Mouse (Mus musculus) stomach, postnatal 0 days (tissue): ENCODE data around the gene Baiap2. TPM values are rescaled to one million over a fixed set of nuclear protein-coding genes. Genes with fewer than 3 reads are reported as not detected.

ENCODE experiments used
- ATAC-seq: fragments of 200-750 bp; cut with Nextera tagmentation; 2 replicates; pipeline ENCODE4 v1.8.0; 2017; ENCODE audit not compliant: low FRiP score, low TSS enrichment
- DNase-seq: peaks from one replicate; pipeline ENCODE4 v3.0.0-alpha.2; 2016; ENCODE audit warnings: low spot score
- H3K27ac ChIP-seq: fragments of 300-500 bp; sonication (generic); replicated peaks from 2 replicates; pipeline ENCODE4 v1.5.1; 2014; ENCODE audit warnings: mild to moderate bottlenecking, control low read depth
- H3K27me3 ChIP-seq: fragments of 300-500 bp; sonication (generic); 2 replicates; pipeline ENCODE4 v1.6.1; 2014; ENCODE audit warnings: low read length; ENCODE audit not compliant: control insufficient read depth, insufficient read depth
- H3K36me3 ChIP-seq: fragments of 300-500 bp; sonication (generic); 2 replicates; pipeline ENCODE4 v1.6.1; 2014; ENCODE audit warnings: low read length, mixed read lengths; ENCODE audit not compliant: control insufficient read depth, insufficient read depth
- H3K4me1 ChIP-seq: fragments of 300-500 bp; sonication (generic); replicated peaks from 2 replicates; pipeline ENCODE4 v1.6.1; 2014; ENCODE audit warnings: antibody characterized with exemption; ENCODE audit not compliant: control insufficient read depth, insufficient read depth
- H3K4me2 ChIP-seq: fragments of 300-500 bp; sonication (generic); replicated peaks from 2 replicates; pipeline ENCODE4 v1.6.1; 2014; ENCODE audit warnings: low read depth, mild to moderate bottlenecking, control low read depth, moderate library complexity
- H3K4me3 ChIP-seq: fragments of 300-500 bp; sonication (generic); 2 replicates; pipeline ENCODE4 v1.5.1; 2014; ENCODE audit warnings: low read depth, low read length, control low read depth
- H3K9ac ChIP-seq: fragments of 300-500 bp; sonication (generic); 2 replicates; pipeline ENCODE4 v1.6.1; 2014; ENCODE audit warnings: mild to moderate bottlenecking, low read length, control low read depth, mixed read lengths
- H3K9me3 ChIP-seq: fragments of 300-500 bp; sonication (generic); 2 replicates; pipeline ENCODE4 v1.6.1; 2016; ENCODE audit warnings: low read length; ENCODE audit not compliant: control insufficient read depth
- CTCF ChIP-seq: IDR thresholded peaks from 2 replicates; pipeline ENCODE4 v1.5.1; 2016; ENCODE audit warnings: antibody characterized with exemption, low read depth, mild to moderate bottlenecking, moderate library complexity
- EP300 ChIP-seq: optimal IDR thresholded peaks from 2 replicates; pipeline ENCODE3; 2016; ENCODE audit warnings: antibody characterized with exemption
- WGBS: fragments of 180-500 bp; shearing (Covaris S2); extraction: QIAGEN DNeasy Blood & Tissue Kit; methylation state at CpG from one replicate; pipeline ENCODE4 v1.1.7; 2014; 5-methylcytosine and 5-hydroxymethylcytosine counted together
- polyA plus RNA-seq: library from polyadenylated mRNA; unstranded; fragments of >200 nt; fragmentation: Nextera tagmentation; extraction: Ambion mirVana; gene quantifications from 2 replicates; pipeline ENCODE4 v1.2.1, GENCODE M21; 2015

Baiap2 gene
- polyA plus RNA-seq, 1 experiment from 2014 or later = 35.1 TPM

DNA sequence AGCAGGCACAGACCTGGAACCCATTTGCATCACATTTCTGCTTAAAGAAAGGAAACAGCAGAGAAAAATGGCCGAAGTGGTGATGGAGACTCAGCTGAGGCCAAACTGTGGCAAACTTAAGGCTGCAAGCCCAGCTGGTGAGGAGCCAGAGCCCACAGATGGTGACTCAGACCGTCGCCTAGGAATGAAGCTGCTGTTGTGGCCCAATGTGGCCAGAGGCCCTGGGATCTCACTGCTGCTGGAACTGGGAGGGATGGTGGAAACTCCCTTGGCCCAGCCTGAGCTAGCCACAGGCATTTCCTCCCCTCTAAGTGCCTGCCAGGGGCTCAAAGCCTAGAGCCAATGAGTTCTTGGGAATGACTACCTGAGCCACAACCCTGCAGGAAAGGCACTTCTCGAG, 9.4 kb upstream of the Baiap2 start:
- no peaks in the 10 kb centered on the region for H3K9me3 ChIP-seq
- 43% methylated on average over 4 of the region's 4 CpGs for WGBS
- no peak overlapping the region for H3K27ac ChIP-seq
- DNase-seq (no peak), ATAC-seq (no peak)
- no peaks in the 10 kb centered on the region for H3K36me3 ChIP-seq
- no peak for TF ChIP-seq EP300
- TF ChIP-seq CTCF = no peak
- no peak overlapping the region for H3K9ac ChIP-seq
- peaks cover 9% of the 10 kb centered on the region for H3K4me1 ChIP-seq
- no peaks in the 10 kb centered on the region for H3K27me3 ChIP-seq
- H3K4me3 ChIP-seq = no peak overlapping the region
- no peak overlapping the region for H3K4me2 ChIP-seq

DNA sequence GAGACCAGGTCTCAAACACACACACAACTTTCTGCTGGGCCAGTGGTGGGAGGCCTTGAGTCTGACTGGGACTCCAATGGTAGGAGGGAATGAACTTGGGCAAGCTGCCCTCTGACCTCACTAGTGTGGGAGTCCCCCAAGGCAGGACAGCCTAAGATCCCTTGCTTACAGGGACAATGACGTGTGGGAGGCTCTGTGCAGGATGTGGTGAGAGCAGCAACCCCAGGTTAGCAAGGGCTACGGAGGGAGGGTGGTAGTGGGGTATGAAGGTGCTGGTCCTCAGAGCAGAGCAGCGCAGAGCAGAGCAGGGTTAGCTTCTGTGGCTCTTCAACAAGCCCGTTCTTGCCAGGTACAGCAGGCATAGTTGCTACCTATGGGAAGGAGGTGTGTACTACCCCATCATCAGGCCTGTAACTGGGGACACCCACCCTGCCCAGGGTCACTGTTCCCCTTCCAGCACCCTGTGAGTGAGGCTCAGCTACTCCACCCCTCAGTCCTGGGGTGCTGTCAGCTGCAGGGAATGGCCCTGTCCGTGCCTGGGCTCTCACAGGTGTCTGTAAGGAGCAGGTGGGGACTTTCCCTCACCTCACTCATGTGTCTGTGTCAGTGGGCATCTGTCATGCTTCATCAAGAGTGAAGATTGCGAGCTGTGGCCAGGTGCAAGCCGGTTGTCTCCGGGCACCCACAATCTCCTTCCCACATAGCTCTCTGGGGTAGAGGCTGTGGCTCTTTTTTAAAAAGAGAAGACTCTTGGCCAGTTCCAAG, 8.6 kb upstream of the Baiap2 start:
- ATAC-seq = no peak; the same call in 1 of the 2 replicates
- Histone ChIP-seq H3K4me3 (no peak overlapping the region), H3K27ac (no peak overlapping the region)

DNA sequence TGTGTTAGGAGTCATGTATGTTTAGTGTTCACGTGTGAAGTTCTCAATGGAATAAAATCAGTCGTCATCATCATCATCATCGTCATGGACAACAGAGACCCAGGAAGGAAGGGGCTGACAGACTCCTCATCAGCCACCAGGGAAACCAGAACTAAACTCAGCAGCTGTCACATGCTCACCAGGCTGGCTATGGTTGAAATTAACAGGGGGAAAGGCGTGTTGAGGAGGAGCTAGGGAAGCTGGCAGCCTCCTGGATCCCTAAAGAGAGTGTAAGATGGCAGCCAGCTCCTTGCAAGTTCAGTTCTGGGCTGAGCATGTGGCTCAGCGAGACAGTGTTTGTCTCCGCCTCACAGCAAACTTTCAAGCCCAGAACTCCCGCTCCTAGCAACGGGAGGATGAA, 7.8 kb upstream of the Baiap2 start:
- ATAC-seq = no peak
- DNase-seq = no peak
- no peak overlapping the region for H3K9ac ChIP-seq
- TF ChIP-seq CTCF (no peak), EP300 (no peak)
- H3K27ac ChIP-seq = no peak overlapping the region
- no peak overlapping the region for H3K4me3 ChIP-seq
- WGBS = 69% methylated on average over 8 of the region's 8 CpGs
- no peaks in the 10 kb centered on the region for H3K9me3 ChIP-seq
- no peaks in the 10 kb centered on the region for H3K36me3 ChIP-seq
- H3K27me3 ChIP-seq = no peaks in the 10 kb centered on the region
- peaks cover 12% of the 10 kb centered on the region for H3K4me1 ChIP-seq
- no peak overlapping the region for H3K4me2 ChIP-seq

More for the DNA sequence above, 8.6 kb upstream of the Baiap2 start:
- WGBS = 84% methylated on average over 8 of the region's 8 CpGs
- Histone ChIP-seq H3K27me3 (no peaks in the 10 kb centered on the region), H3K36me3 (no peaks in the 10 kb centered on the region), H3K4me2 (no peak overlapping the region), H3K9me3 (no peaks in the 10 kb centered on the region), H3K9ac (no peak overlapping the region), H3K4me1 (peaks cover 12% of the 10 kb centered on the region)
- TF ChIP-seq CTCF = no peak
- no peak for TF ChIP-seq EP300
- no peak for DNase-seq

DNA sequence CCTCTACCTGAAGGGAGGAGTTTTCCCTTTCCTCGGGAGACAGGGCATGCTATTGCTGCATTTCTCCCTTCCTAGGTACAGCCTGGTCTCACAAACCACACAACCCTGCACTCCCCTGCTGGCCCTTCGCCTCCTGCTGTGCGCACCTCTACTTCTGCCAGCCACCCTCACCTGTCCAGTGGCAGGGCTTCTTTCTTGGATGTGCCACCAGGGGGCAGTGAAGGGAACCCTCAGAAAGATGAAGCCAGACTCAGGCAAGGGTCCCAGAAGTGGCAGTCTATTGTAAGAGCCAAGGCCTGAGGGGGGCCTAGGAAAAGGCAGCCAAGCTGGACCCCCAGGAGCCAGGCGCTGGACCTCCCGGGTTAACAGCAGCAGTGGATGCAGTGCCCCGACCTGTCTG, 7.1 kb upstream of the Baiap2 start:
- no peak for TF ChIP-seq EP300
- peak; percentile 88 for TF ChIP-seq CTCF
- no peaks in the 10 kb centered on the region for H3K27me3 ChIP-seq
- peak; percentile 19; the same call in 1 of the 2 replicates for ATAC-seq
- H3K4me2 ChIP-seq = no peak overlapping the region
- H3K9ac ChIP-seq = no peak overlapping the region
- H3K27ac ChIP-seq = no peak overlapping the region
- peak; percentile 79 for DNase-seq
- H3K36me3 ChIP-seq = no peaks in the 10 kb centered on the region
- H3K4me3 ChIP-seq = no peak overlapping the region
- H3K9me3 ChIP-seq = no peaks in the 10 kb centered on the region
- 36% methylated on average over 6 of the region's 6 CpGs for WGBS
- H3K4me1 ChIP-seq = peaks cover 12% of the 10 kb centered on the region

GRCm38 (mm10) chr11:119936456-119936855, 6.1 kb upstream of the Baiap2 start:
- no peak for TF ChIP-seq CTCF
- no peak for TF ChIP-seq EP300
- peak overlapping the region; percentile 86 for H3K27ac ChIP-seq
- H3K36me3 ChIP-seq = no peaks in the 10 kb centered on the region
- no peak for DNase-seq
- H3K4me1 ChIP-seq = peaks cover 16% of the 10 kb centered on the region
- H3K9me3 ChIP-seq = no peaks in the 10 kb centered on the region
- no peak for ATAC-seq
- no peak overlapping the region for H3K4me3 ChIP-seq
- 0 out of 2 replicates have a peak overlapping the region, but pooled peaks have one; percentile 40 for H3K4me2 ChIP-seq
- H3K9ac ChIP-seq = 0 out of 2 replicates have a peak overlapping the region, but pooled peaks have one; percentile 41
- no peaks in the 10 kb centered on the region for H3K27me3 ChIP-seq
- 61% methylated on average over 2 of the region's 2 CpGs for WGBS

- H3K27me3 ChIP-seq = no peaks in the 10 kb centered on the region
- H3K4me3 ChIP-seq = no peak overlapping the region
- 26% methylated on average over 12 of the region's 12 CpGs for WGBS
- TF ChIP-seq CTCF (no peak), EP300 (no peak)
- H3K4me2 ChIP-seq = peak overlapping the region; percentile 40
- H3K36me3 ChIP-seq = no peaks in the 10 kb centered on the region
- H3K27ac ChIP-seq = peak overlapping the region; percentile 86
- peak overlapping the region; percentile 41 for H3K9ac ChIP-seq
- DNase-seq (no peak), ATAC-seq (no peak)
- peaks cover 21% of the 10 kb centered on the region for H3K4me1 ChIP-seq
- H3K9me3 ChIP-seq = no peaks in the 10 kb centered on the region
These were observed 5.3 kb upstream of the Baiap2 start for GRCm38 (mm10) chr11:119937216-119937615.
